13 mouse cellular contexts compared by ENCODE assay signal in genomic region chr5:106448798-106449125, GRCm38 (mm10). TPM values are rescaled to one million over a fixed set of nuclear protein-coding genes. Genes with fewer than 3 reads are reported as not detected.
DNase-seq lines count a peak whose midpoint lies in the region; ATAC-seq and TF ChIP-seq lines count a peak whose summit lies in the region.
"Had no signal": no experiment of that assay in that cellular context is flagged by ENCODE, and none has a peak within 500 bp of the region (broad histone marks: within the 10 kb centered on the region; RNA-seq: fewer than 3 reads in every experiment).

No protein-coding gene starts in this region.

- no peak overlapping the region for H3K4me3 ChIP-seq in hindbrain, embryonic 11.5 days (ENCODE audit: low read depth, low read length)
- no peak overlapping the region for H3K4me3 ChIP-seq in hindbrain, embryonic 13.5 days
- H3K4me3 ChIP-seq in MEL (ENCODE audit: control insufficient read depth in 1 of 2, insufficient read depth in 1 of 2, low read depth in 2 of 2, low read length in 2 of 2) = no peak overlapping the region
- H3K4me3 ChIP-seq in layer of hippocampus, adult 2 months = no peak overlapping the region
- no peak overlapping the region for H3K4me3 ChIP-seq in intestine, embryonic 16.5 days (ENCODE audit: low read length)
- H3K4me3 ChIP-seq: erythroblast, embryonic 14.5 days; heart, embryonic 10.5 days; liver, embryonic 13.5 days had no signal

- H3K4me1 ChIP-seq in hindbrain, embryonic 11.5 days (replicated peaks; ENCODE audit: control insufficient read depth, insufficient read depth, low read length) = no peaks in the 10 kb centered on the region; the same call in 1 of the 2 replicates
- H3K4me1 ChIP-seq in hindbrain, embryonic 13.5 days (replicated peaks) = peaks cover 16% of the 10 kb centered on the region
- no peaks in the 10 kb centered on the region for H3K4me1 ChIP-seq in MEL (ENCODE audit: control insufficient read depth in 1 of 2, insufficient read depth in 2 of 2, low read length in 2 of 2)
- H3K4me1 ChIP-seq in intestine, embryonic 16.5 days (ENCODE audit: control insufficient read depth, insufficient read depth, low read length) = peaks cover 3% of the 10 kb centered on the region; the same call in 1 of the 2 replicates
- H3K4me1 ChIP-seq: liver, embryonic 13.5 days had no signal

- no peak for TF ChIP-seq EP300 in MEL (IDR thresholded peaks at IDR 0.05; ENCODE audit: low read depth in 1 of 2, low read length in 2 of 2)

- TF ChIP-seq POLR2A in MEL (IDR thresholded peaks at IDR 0.05; ENCODE audit: control insufficient read depth in 1 of 2, insufficient read depth in 1 of 2, low read depth in 1 of 2, low read length in 2 of 2, poor library complexity in 1 of 2) = no peak

- H3K27me3 ChIP-seq in hindbrain, embryonic 11.5 days (ENCODE audit: control insufficient read depth, insufficient read depth, low read length) = peaks cover 73% of the 10 kb centered on the region
- peaks cover 95% of the 10 kb centered on the region for H3K27me3 ChIP-seq in hindbrain, embryonic 13.5 days
- H3K27me3 ChIP-seq in MEL (ENCODE audit: control insufficient read depth in 1 of 2, insufficient read depth in 2 of 2, low read length in 2 of 2) = no peaks in the 10 kb centered on the region
- peaks cover 76% of the 10 kb centered on the region for H3K27me3 ChIP-seq in intestine, embryonic 16.5 days (replicated peaks; ENCODE audit: control insufficient read depth, insufficient read depth, low read length)

- no peaks in the 10 kb centered on the region for H3K79me2 ChIP-seq in MEL (ENCODE audit: control insufficient read depth, insufficient read depth, low read length, poor library complexity)

- no peak for ATAC-seq in hindbrain, embryonic 11.5 days (ENCODE audit: low FRiP score)
- no peak for ATAC-seq in hindbrain, embryonic 13.5 days (ENCODE audit: low FRiP score)
- peak; percentile 38; the same call in 1 of the 2 replicates for ATAC-seq in megakaryocyte progenitor cell, adult 5-6 weeks (replicated peaks; ENCODE audit: poor library complexity)
- ATAC-seq in intestine, embryonic 16.5 days = no peak

- H3K27ac ChIP-seq in hindbrain, embryonic 11.5 days (ENCODE audit: low read depth, low read length) = no peak overlapping the region
- H3K27ac ChIP-seq in hindbrain, embryonic 13.5 days = no peak overlapping the region
- no peak overlapping the region for H3K27ac ChIP-seq in MEL (ENCODE audit: control insufficient read depth, low read depth, low read length)
- no peak overlapping the region for H3K27ac ChIP-seq in layer of hippocampus, adult 2 months
- H3K27ac ChIP-seq in intestine, embryonic 16.5 days (ENCODE audit: low read length) = no peak overlapping the region
- H3K27ac ChIP-seq: heart, embryonic 10.5 days; liver, embryonic 13.5 days had no signal

- H3K9me3 ChIP-seq in hindbrain, embryonic 11.5 days (ENCODE audit: control insufficient read depth, low read length) = no peaks in the 10 kb centered on the region
- H3K9me3 ChIP-seq in hindbrain, embryonic 13.5 days = no peaks in the 10 kb centered on the region
- H3K9me3 ChIP-seq in MEL (replicated peaks; ENCODE audit: insufficient read depth, low read length) = no peaks in the 10 kb centered on the region
- no peaks in the 10 kb centered on the region for H3K9me3 ChIP-seq in intestine, embryonic 16.5 days (ENCODE audit: control insufficient read depth, low read length)
- H3K9me3 ChIP-seq: heart, embryonic 10.5 days; liver, embryonic 13.5 days had no signal

- no peak overlapping the region for H3K4me2 ChIP-seq in hindbrain, embryonic 11.5 days (replicated peaks; ENCODE audit: low read depth, low read length)
- no peak overlapping the region for H3K4me2 ChIP-seq in hindbrain, embryonic 13.5 days
- H3K4me2 ChIP-seq in intestine, embryonic 16.5 days (ENCODE audit: low read depth, low read length) = no peak overlapping the region
- H3K4me2 ChIP-seq: liver, embryonic 13.5 days had no signal

- DNase-seq in hindbrain, embryonic 11.5 days (ENCODE audit: low spot score) = peak; percentile 54
- peak; percentile 13 for DNase-seq in MEL (ENCODE audit: low read depth, low spot score)
- DNase-seq in cerebellum, adult 9-11 months = peak; percentile 63
- DNase-seq in layer of hippocampus, adult 2 months (ENCODE audit: low spot score in 2 of 2) = no peak
- no peak for DNase-seq in urinary bladder, adult 18-20 months (ENCODE audit: low spot score in 2 of 2)
- DNase-seq: liver, embryonic 13.5 days; thymus, postnatal 36 days had no signal

- TF ChIP-seq CTCF in MEL (IDR thresholded peaks at IDR 0.05 in 2 of 3, conservative IDR thresholded peaks at IDR 0.05 in 1 of 3; ENCODE audit: control insufficient read depth in 1 of 3, insufficient read depth in 1 of 3, low read depth in 2 of 3, low read length in 3 of 3, poor library complexity in 1 of 3, severe bottlenecking in 1 of 3) = no peak
- TF ChIP-seq CTCF in layer of hippocampus, adult 2 months (conservative IDR thresholded peaks at IDR 0.05) = no peak

- H3K9ac ChIP-seq in hindbrain, embryonic 11.5 days (ENCODE audit: low read depth, low read length) = no peak overlapping the region
- H3K9ac ChIP-seq in hindbrain, embryonic 13.5 days = no peak overlapping the region
- H3K9ac ChIP-seq in MEL (ENCODE audit: control insufficient read depth, low read depth, low read length, poor library complexity, severe bottlenecking) = no peak overlapping the region
- no peak overlapping the region for H3K9ac ChIP-seq in intestine, embryonic 16.5 days (ENCODE audit: low read depth, low read length)
- H3K9ac ChIP-seq: liver, embryonic 13.5 days had no signal

- H3K36me3 ChIP-seq in hindbrain, embryonic 11.5 days (ENCODE audit: control insufficient read depth, insufficient read depth, low read length) = no peaks in the 10 kb centered on the region
- no peaks in the 10 kb centered on the region for H3K36me3 ChIP-seq in hindbrain, embryonic 13.5 days
- H3K36me3 ChIP-seq in MEL (ENCODE audit: control insufficient read depth in 1 of 2, insufficient read depth in 2 of 2, low read length in 2 of 2) = no peaks in the 10 kb centered on the region
- H3K36me3 ChIP-seq in intestine, embryonic 16.5 days (ENCODE audit: control insufficient read depth, insufficient read depth, low read length) = no peaks in the 10 kb centered on the region
- H3K36me3 ChIP-seq: heart, embryonic 10.5 days; liver, embryonic 13.5 days had no signal

- no peak for TF ChIP-seq RAD21 in MEL (IDR thresholded peaks at IDR 0.05; ENCODE audit: low read depth, low read length)

- 0% methylated on average over 6 of the region's 6 CpGs for WGBS in hindbrain, embryonic 11.5 days
- 0% methylated on average over 6 of the region's 6 CpGs for WGBS in hindbrain, embryonic 13.5 days
- WGBS in intestine, embryonic 16.5 days = 3% methylated on average over 6 of the region's 6 CpGs

TF ChIP-seq in MEL, 35 proteins besides CTCF, POLR2A, EP300 and RAD21:
- no peak for TF ChIP-seq POLR2AphosphoS5 (IDR thresholded peaks at IDR 0.05; ENCODE audit: borderline replicate concordance, low read depth, low read length)
- TF ChIP-seq SIN3A (IDR thresholded peaks at IDR 0.05; ENCODE audit: low read length) = no peak
- no peak for TF ChIP-seq TBP (IDR thresholded peaks at IDR 0.05; ENCODE audit: low read depth, low read length)
- TF ChIP-seq RCOR1 (IDR thresholded peaks at IDR 0.05; ENCODE audit: low read depth, low read length) = no peak
- no peak for TF ChIP-seq MXI1 (IDR thresholded peaks at IDR 0.05; ENCODE audit: low read depth, low read length)
- TF ChIP-seq MAX (IDR thresholded peaks at IDR 0.05; ENCODE audit: low read length) = no peak
- no peak for TF ChIP-seq E2F4 (IDR thresholded peaks at IDR 0.05; ENCODE audit: borderline replicate concordance, low read depth, low read length)
- no peak for TF ChIP-seq MAFK (IDR thresholded peaks at IDR 0.05; ENCODE audit: borderline replicate concordance, low read depth, low read length)
- no peak for TF ChIP-seq USF1 (IDR thresholded peaks at IDR 0.05; ENCODE audit: low read depth, low read length)
- no peak for TF ChIP-seq ETS1 (IDR thresholded peaks at IDR 0.05; ENCODE audit: low read depth, low read length)
- TF ChIP-seq UBTF (IDR thresholded peaks at IDR 0.05; ENCODE audit: borderline replicate concordance, insufficient read depth, low read depth, low read length) = no peak
- TF ChIP-seq USF2 (IDR thresholded peaks at IDR 0.05; ENCODE audit: borderline replicate concordance in 1 of 2, insufficient read depth in 1 of 2, low read depth in 1 of 2, low read length in 2 of 2) = no peak
- TF ChIP-seq CHD2 (IDR thresholded peaks at IDR 0.05; ENCODE audit: low read length) = no peak
- no peak for TF ChIP-seq ZKSCAN1 (IDR thresholded peaks at IDR 0.05; ENCODE audit: low read depth, low read length)
- no peak for TF ChIP-seq ZC3H11A (IDR thresholded peaks at IDR 0.05; ENCODE audit: low read depth, low read length)

RNA-seq across cellular contexts. Expression of gene Barhl2, which starts 9.2 kb away (rescaled TPM):
- 2.0 and 3.3 TPM in 2 replicates for polyA plus RNA-seq in hindbrain, embryonic 11.5 days (2014; fragmentation: Nextera tagmentation; extraction: Ambion mirVana)
- polyA plus RNA-seq in hindbrain, embryonic 13.5 days (2015; fragmentation: Nextera tagmentation; extraction: Ambion mirVana) = 1.6 and 1.9 TPM in 2 replicates
- not detected in 2 replicates for total RNA-seq in MEL (2012; rRNA removed)
- not detected for polyA plus RNA-seq in MEL (2012; ENCODE audit: insufficient read depth in 1 of 2, insufficient read length in 2 of 2, low read depth in 1 of 2, low replicate concordance in 2 of 2, missing spikeins in 1 of 2)
- not detected in 2 replicates for total RNA-seq in megakaryocyte progenitor cell, adult 5-6 weeks (2015)
- total RNA-seq in megakaryocyte progenitor cell, adult 5-6 weeks (2017) = not detected in 2 replicates
- total RNA-seq in layer of hippocampus, adult 2 months (2021) = not detected
- not detected in 2 replicates for polyA plus RNA-seq in intestine, embryonic 16.5 days (2015; fragmentation: Nextera tagmentation; extraction: Ambion mirVana)
- polyA plus RNA-seq: erythroblast, embryonic 14.5 days; heart, embryonic 10.5 days; large intestine, adult 2 months; liver, embryonic 13.5 days had no signal

Comparison
In these comparisons a context has a peak if more than half of its experiments do, and no peak if none do; other contexts are left out.
1. DNase-seq: peak in hindbrain, embryonic 11.5 days (single experiment), MEL (single experiment) and cerebellum, adult 9-11 months (single experiment); none in layer of hippocampus, adult 2 months (0 of 2) and urinary bladder, adult 18-20 months (0 of 2).